Mouse (Mus musculus) fibroblast of lung, adult 2 months (primary cell): ENCODE measurements around the gene Rtraf.
A peak's percentile ranks its signal among the peaks of the same experiment; 100 is the strongest.
"Not testable (repeated sequence)": the region's sequence is repeated elsewhere in the genome, so short reads cannot be mapped to it uniquely, and the experiment has no call there.

ENCODE experiments used
- DNase-seq: peaks from one replicate; pipeline ENCODE4 v3.0.0-alpha.2; 2011; ENCODE audit warnings: low read depth

The Rtraf gene

GRCm38 (mm10) chr14:19823321-19824142, at the start of gene Rtraf:
Gene Rtraf (minus strand): TSS chr14:19823824.
- DNase-seq = peak; percentile 84

GRCm38 (mm10) chr14:19867286-19867935, 43.8 kb upstream of the Rtraf start:
- DNase-seq = no peak

GRCm38 (mm10) chr14:19865121-19865520, 41.5 kb upstream of the Rtraf start:
- DNase-seq = not testable (repeated sequence)

GRCm38 (mm10) chr14:19861311-19862080, 37.9 kb upstream of the Rtraf start:
- DNase-seq = no peak

- no peak for DNase-seq
These were observed 36.7 kb upstream of the Rtraf start for GRCm38 (mm10) chr14:19860281-19860680.

- DNase-seq = no peak
These were observed 35.5 kb upstream of the Rtraf start for GRCm38 (mm10) chr14:19858808-19859776.

GRCm38 (mm10) chr14:19858279-19858678, 34.7 kb upstream of the Rtraf start:
- no peak for DNase-seq

GRCm38 (mm10) chr14:19853471-19853870, 29.8 kb upstream of the Rtraf start:
- no peak for DNase-seq

GRCm38 (mm10) chr14:19839600-19840332, 16.1 kb upstream of the Rtraf start:
- no peak for DNase-seq

GRCm38 (mm10) chr14:19836289-19836688, 12.7 kb upstream of the Rtraf start:
- DNase-seq = no peak

- DNase-seq = no peak
These were observed 1.9 kb upstream of the Rtraf start for GRCm38 (mm10) chr14:19825481-19825880.

- no peak for DNase-seq
These were observed 1.9 kb downstream of the Rtraf start for GRCm38 (mm10) chr14:19821686-19822085.

GRCm38 (mm10) chr14:19817949-19818348, 5.7 kb downstream of the Rtraf start:
- DNase-seq = peak; percentile 62

GRCm38 (mm10) chr14:19813061-19813460, 10.6 kb downstream of the Rtraf start:
- DNase-seq = no peak

GRCm38 (mm10) chr14:19809934-19810333, 13.7 kb downstream of the Rtraf start:
- no peak for DNase-seq

- no peak for DNase-seq
These were observed 15.8 kb downstream of the Rtraf start for GRCm38 (mm10) chr14:19807858-19808257.

- DNase-seq = no peak
These were observed 16.3 kb downstream of the Rtraf start for GRCm38 (mm10) chr14:19807339-19807738.

- DNase-seq = no peak
These were observed 20.0 kb downstream of the Rtraf start for GRCm38 (mm10) chr14:19803623-19804022.

GRCm38 (mm10) chr14:19803222-19803621, 20.4 kb downstream of the Rtraf start:
- no peak for DNase-seq

- DNase-seq = no peak
These were observed 22.0 kb downstream of the Rtraf start for GRCm38 (mm10) chr14:19801474-19802215.
